Mouse (Mus musculus) C2C12 (cell line): ENCODE results near the gene Sppl3.

Source experiments
- CEBPB ChIP-seq: IDR thresholded peaks from one replicate; pipeline ENCODE4 v1.6.1; 2011; ENCODE audit warnings: low read depth, mild to moderate bottlenecking, control low read depth, moderate library complexity
- CTCF ChIP-seq: IDR thresholded peaks from one replicate; pipeline ENCODE4 v1.5.1; 2011; ENCODE audit not compliant: control insufficient read depth, insufficient read depth, insufficient read length
- FOSL1 ChIP-seq: IDR thresholded peaks from one replicate; pipeline ENCODE4 v1.8.0; 2011; ENCODE audit warnings: mild to moderate bottlenecking, low read length; ENCODE audit not compliant: poor library complexity, insufficient read depth, severe bottlenecking
- MAX ChIP-seq: IDR thresholded peaks from one replicate; pipeline ENCODE4 v1.6.1; 2011; ENCODE audit warnings: mild to moderate bottlenecking, control low read depth
- MYOD1 ChIP-seq: IDR thresholded peaks from one replicate; pipeline ENCODE4 v1.6.1; 2011; ENCODE audit warnings: low read depth; ENCODE audit not compliant: control insufficient read depth, insufficient read length
- MYOG ChIP-seq: IDR thresholded peaks from one replicate; pipeline ENCODE4 v1.6.1; 2011; ENCODE audit not compliant: control insufficient read depth, insufficient read length; ENCODE audit errors: extremely low read depth
- USF1 ChIP-seq: IDR thresholded peaks from one replicate; pipeline ENCODE4 v1.6.1; 2011; ENCODE audit warnings: low read depth, mild to moderate bottlenecking, control low read depth, moderate library complexity

- TF ChIP-seq CTCF = no peak
- no peak for TF ChIP-seq MYOG
- no peak for TF ChIP-seq CEBPB
- TF ChIP-seq MYOD1 = no peak
- no peak for TF ChIP-seq USF1
- no peak for TF ChIP-seq MAX
- no peak for TF ChIP-seq FOSL1
Observed at GRCm38 (mm10) chr5:115100473-115100872, 89.5 kb downstream of the Sppl3 start.
